Mouse (Mus musculus): ENCODE measurements around the gene Srrm4.

GRCm38 (mm10) chr5:116389321-116389720, 202.3 kb downstream of the Srrm4 start:
- TF ChIP-seq CTCF (IDR thresholded peaks at IDR 0.05; ENCODE audit: low read depth) (no peak), EP300 (optimal IDR thresholded peaks at IDR 0.05) (no peak)
